Mouse (Mus musculus) intestine, embryonic 15.5 days (tissue): ENCODE measurements around the gene Senp6. TPM values are rescaled to one million over a fixed set of nuclear protein-coding genes. Genes with fewer than 3 reads are reported as not detected.
"Not testable (repeated sequence)": the region's sequence is repeated elsewhere in the genome, so short reads cannot be mapped to it uniquely, and the experiment has no call there.

Experiments used
- ATAC-seq: fragments of 200-750 bp; cut with Nextera tagmentation; 2 replicates; pipeline ENCODE4 v1.8.0; 2017; ENCODE audit warnings: moderate TSS enrichment, moderate library complexity
- H3K27ac ChIP-seq: fragments of 300-500 bp; sonication (generic); 2 replicates; pipeline ENCODE4 v1.5.1; 2015; ENCODE audit warnings: mild to moderate bottlenecking, inconsistent platforms
- H3K27me3 ChIP-seq: fragments of 300-500 bp; sonication (generic); replicated peaks from 2 replicates; pipeline ENCODE4 v1.6.1; 2015; ENCODE audit warnings: inconsistent platforms
- H3K36me3 ChIP-seq: fragments of 300-500 bp; sonication (generic); 2 replicates; pipeline ENCODE4 v1.6.1; 2015; ENCODE audit warnings: inconsistent platforms
- H3K4me1 ChIP-seq: fragments of 300-500 bp; sonication (generic); replicated peaks from 2 replicates; pipeline ENCODE4 v1.6.1; 2015; ENCODE audit warnings: inconsistent platforms
- H3K4me2 ChIP-seq: fragments of 300-500 bp; sonication (generic); replicated peaks from 2 replicates; pipeline ENCODE4 v1.6.1; 2015; ENCODE audit warnings: mild to moderate bottlenecking, inconsistent platforms
- H3K4me3 ChIP-seq: fragments of 300-500 bp; sonication (generic); replicated peaks from 2 replicates; pipeline ENCODE4 v1.5.1; 2015; ENCODE audit warnings: inconsistent platforms
- H3K9ac ChIP-seq: fragments of 300-500 bp; sonication (generic); 2 replicates; pipeline ENCODE4 v1.6.1; 2015; ENCODE audit warnings: inconsistent platforms
- H3K9me3 ChIP-seq: fragments of 300-500 bp; sonication (generic); 2 replicates; pipeline ENCODE4 v1.6.1; 2016; ENCODE audit warnings: inconsistent platforms
- WGBS: fragments of 180-500 bp; shearing (Covaris S2); methylation state at CpG from one replicate; pipeline ENCODE4 v1.1.7; 2015; 5-methylcytosine and 5-hydroxymethylcytosine counted together
- polyA plus RNA-seq: library from polyadenylated mRNA; unstranded; fragments of >200 nt; fragmentation: Nextera tagmentation; extraction: Ambion mirVana; gene quantifications from 2 replicates; pipeline ENCODE4 v1.2.1, GENCODE M21; 2015

Gene Senp6
- polyA plus RNA-seq, 1 experiment from 2014 or later = 36.9 TPM

GRCm38 (mm10) chr9:80085665-80086064 lies 19.0 kb downstream of the Senp6 start:
- ATAC-seq = no peak
- Histone ChIP-seq H3K9ac (no peak overlapping the region), H3K9me3 (no peaks in the 10 kb centered on the region), H3K4me3 (no peak overlapping the region), H3K27ac (peak overlapping the region; percentile 40; the same call in 1 of the 2 replicates), H3K4me2 (no peak overlapping the region), H3K36me3 (no peaks in the 10 kb centered on the region), H3K27me3 (no peaks in the 10 kb centered on the region), H3K4me1 (peaks cover 16% of the 10 kb centered on the region)
- WGBS = 43% methylated on average over 2 of the region's 2 CpGs

GRCm38 (mm10) chr9:80086272-80086966 lies 19.7 kb downstream of the Senp6 start:
- not testable (repeated sequence) for H3K27me3 ChIP-seq, H3K9ac ChIP-seq, H3K36me3 ChIP-seq, H3K4me2 ChIP-seq, H3K27ac ChIP-seq, H3K9me3 ChIP-seq, H3K4me3 ChIP-seq
- ATAC-seq = peak; percentile 58
- 79% methylated on average over 6 of the region's 6 CpGs for WGBS
- H3K4me1 ChIP-seq = peaks cover 16% of the 10 kb centered on the region

- no peak overlapping the region for H3K9ac ChIP-seq
- ATAC-seq = no peak
These were observed 22.7 kb downstream of the Senp6 start for GRCm38 (mm10) chr9:80089409-80089808.

GRCm38 (mm10) chr9:80096325-80096724 lies 29.6 kb downstream of the Senp6 start:
- ATAC-seq = no peak
- no peaks in the 10 kb centered on the region for H3K4me1 ChIP-seq

More at GRCm38 (mm10) chr9:80089409-80089808, 22.7 kb downstream of the Senp6 start:
- Histone ChIP-seq H3K27me3 (no peaks in the 10 kb centered on the region), H3K9me3 (no peaks in the 10 kb centered on the region), H3K4me3 (no peak overlapping the region), H3K36me3 (no peaks in the 10 kb centered on the region), H3K4me1 (peaks cover 14% of the 10 kb centered on the region), H3K4me2 (no peak overlapping the region), H3K27ac (no peak overlapping the region)
- 29% methylated on average over 3 of the region's 3 CpGs for WGBS

GRCm38 (mm10) chr9:80145992-80146587 lies 79.4 kb downstream of the Senp6 start:
- Histone ChIP-seq H3K4me1 (no peaks in the 10 kb centered on the region), H3K27ac (no peak overlapping the region), H3K9ac (no peak overlapping the region), H3K4me2 (no peak overlapping the region), H3K36me3 (peaks cover 15% of the 10 kb centered on the region), H3K27me3 (no peaks in the 10 kb centered on the region), H3K9me3 (no peaks in the 10 kb centered on the region), H3K4me3 (no peak overlapping the region)
- 80% methylated on average over 10 of the region's 10 CpGs for WGBS
- ATAC-seq = no peak

More at GRCm38 (mm10) chr9:80096325-80096724, 29.6 kb downstream of the Senp6 start:
- H3K9me3 ChIP-seq = no peaks in the 10 kb centered on the region
- H3K27me3 ChIP-seq = no peaks in the 10 kb centered on the region
- H3K4me3 ChIP-seq = no peak overlapping the region
- H3K4me2 ChIP-seq = no peak overlapping the region
- H3K27ac ChIP-seq = no peak overlapping the region
- 68% methylated on average over 3 of the region's 3 CpGs for WGBS
- 0 out of 2 replicates have a peak, but pooled peaks cover 5% of the 10 kb centered on the region for H3K36me3 ChIP-seq
- no peak overlapping the region for H3K9ac ChIP-seq

- ATAC-seq = no peak
- no peak overlapping the region for H3K9ac ChIP-seq
- H3K36me3 ChIP-seq = no peaks in the 10 kb centered on the region
- H3K4me2 ChIP-seq = no peak overlapping the region
- H3K4me3 ChIP-seq = no peak overlapping the region
- H3K27me3 ChIP-seq = no peaks in the 10 kb centered on the region
- H3K4me1 ChIP-seq = no peaks in the 10 kb centered on the region
- 91% methylated on average over 5 of the region's 5 CpGs for WGBS
- H3K27ac ChIP-seq = no peak overlapping the region
- no peaks in the 10 kb centered on the region for H3K9me3 ChIP-seq
These were observed 82.9 kb downstream of the Senp6 start for GRCm38 (mm10) chr9:80149594-80149993.

- H3K27ac ChIP-seq = no peak overlapping the region
- H3K4me1 ChIP-seq = no peaks in the 10 kb centered on the region
- no peaks in the 10 kb centered on the region for H3K9me3 ChIP-seq
- no peak overlapping the region for H3K4me3 ChIP-seq
- WGBS = 82% methylated on average over 5 of the region's 5 CpGs
- no peaks in the 10 kb centered on the region for H3K27me3 ChIP-seq
- no peak overlapping the region for H3K4me2 ChIP-seq
- no peak for ATAC-seq
- no peak overlapping the region for H3K9ac ChIP-seq
- H3K36me3 ChIP-seq = no peaks in the 10 kb centered on the region
These were observed 88.6 kb downstream of the Senp6 start for GRCm38 (mm10) chr9:80155277-80155676.

- no peaks in the 10 kb centered on the region for H3K36me3 ChIP-seq
- H3K4me3 ChIP-seq = no peak overlapping the region
- WGBS = 76% methylated on average over 5 of the region's 5 CpGs
- H3K4me2 ChIP-seq = no peak overlapping the region
- no peaks in the 10 kb centered on the region for H3K4me1 ChIP-seq
- H3K9me3 ChIP-seq = no peaks in the 10 kb centered on the region
- H3K27ac ChIP-seq = 0 out of 2 replicates have a peak overlapping the region, but pooled peaks have one; percentile 68
- H3K27me3 ChIP-seq = no peaks in the 10 kb centered on the region
- no peak for ATAC-seq
- H3K9ac ChIP-seq = no peak overlapping the region
These were observed 90.1 kb downstream of the Senp6 start for GRCm38 (mm10) chr9:80156780-80157179.

- ATAC-seq = peak; percentile 92
- no peak overlapping the region; the same call in 1 of the 2 replicates for H3K4me3 ChIP-seq
- WGBS = 61% methylated on average over 12 of the region's 12 CpGs
- H3K4me2 ChIP-seq = peak overlapping the region; percentile 45
- H3K36me3 ChIP-seq = no peaks in the 10 kb centered on the region
- no peaks in the 10 kb centered on the region for H3K27me3 ChIP-seq
- H3K9ac ChIP-seq = no peak overlapping the region
- peak overlapping the region; percentile 91 for H3K27ac ChIP-seq
- no peaks in the 10 kb centered on the region for H3K4me1 ChIP-seq
- H3K9me3 ChIP-seq = no peaks in the 10 kb centered on the region
These were observed 91.2 kb downstream of the Senp6 start for GRCm38 (mm10) chr9:80157840-80158465.

- WGBS = 82% methylated on average over 5 of the region's 5 CpGs
- H3K9me3 ChIP-seq = no peaks in the 10 kb centered on the region
These were observed 92.2 kb downstream of the Senp6 start for GRCm38 (mm10) chr9:80158937-80159336.

GRCm38 (mm10) chr9:80161451-80161850 lies 94.7 kb downstream of the Senp6 start:
- WGBS = 79% methylated on average over 4 of the region's 4 CpGs
- Histone ChIP-seq H3K27me3 (no peaks in the 10 kb centered on the region), H3K36me3 (no peaks in the 10 kb centered on the region), H3K4me3 (no peak overlapping the region), H3K27ac (no peak overlapping the region), H3K9me3 (no peaks in the 10 kb centered on the region), H3K4me2 (no peak overlapping the region), H3K9ac (no peak overlapping the region), H3K4me1 (0 out of 2 replicates have a peak, but pooled peaks cover 5% of the 10 kb centered on the region)
- no peak for ATAC-seq

More at GRCm38 (mm10) chr9:80158937-80159336, 92.2 kb downstream of the Senp6 start:
- 0 out of 2 replicates have a peak overlapping the region, but pooled peaks have one; percentile 6 for H3K4me2 ChIP-seq
- ATAC-seq = no peak
- no peak overlapping the region for H3K9ac ChIP-seq
- 0 out of 2 replicates have a peak, but pooled peaks cover under 1% of the 10 kb centered on the region for H3K4me1 ChIP-seq
- no peaks in the 10 kb centered on the region for H3K27me3 ChIP-seq
- H3K4me3 ChIP-seq = no peak overlapping the region
- H3K27ac ChIP-seq = peak overlapping the region; percentile 67
- no peaks in the 10 kb centered on the region for H3K36me3 ChIP-seq

GRCm38 (mm10) chr9:80163126-80163723 lies 96.5 kb downstream of the Senp6 start:
- H3K9ac ChIP-seq = no peak overlapping the region
- H3K27ac ChIP-seq = no peak overlapping the region
- H3K27me3 ChIP-seq = no peaks in the 10 kb centered on the region
- H3K4me3 ChIP-seq = no peak overlapping the region
- H3K36me3 ChIP-seq = no peaks in the 10 kb centered on the region
- peaks cover 7% of the 10 kb centered on the region; the same call in 1 of the 2 replicates for H3K4me1 ChIP-seq
- H3K9me3 ChIP-seq = no peaks in the 10 kb centered on the region
- H3K4me2 ChIP-seq = no peak overlapping the region
- no peak for ATAC-seq
- WGBS = 76% methylated on average over 4 of the region's 4 CpGs
